Mouse (Mus musculus): Measurements from ENCODE around the gene Pkn3. TPM values are rescaled to one million over a fixed set of nuclear protein-coding genes. Genes with fewer than 3 reads are reported as not detected.
"Not testable (repeated sequence)": the region's sequence is repeated elsewhere in the genome, so short reads cannot be mapped to it uniquely, and the experiment has no call there.

The Pkn3 gene
- polyA plus RNA-seq, 1 experiment from 2014 or later, result 1.9 TPM

GRCm38 (mm10) chr2:30128789-30129188 is 51.3 kb downstream of the Pkn3 start:
- Histone ChIP-seq H3K4me2 (replicated peaks) (no peak overlapping the region), H3K36me3 (replicated peaks; ENCODE audit: control insufficient read depth, insufficient read depth) (no peaks in the 10 kb centered on the region), H3K4me3 (replicated peaks; ENCODE audit: low read length) (no peak overlapping the region), H3K4me1 (replicated peaks; ENCODE audit: control insufficient read depth, insufficient read depth, low read length) (peaks cover 6% of the 10 kb centered on the region), H3K27me3 (ENCODE audit: control insufficient read depth, insufficient read depth, low read length) (no peaks in the 10 kb centered on the region), H3K27ac (no peak overlapping the region), H3K9me3 (ENCODE audit: control insufficient read depth, low read length) (no peaks in the 10 kb centered on the region), H3K9ac (no peak overlapping the region)
- WGBS, result 31% methylated on average over 2 of the region's 2 CpGs
- no peak for ATAC-seq (ENCODE audit: low FRiP score)
- DNase-seq (ENCODE audit: low spot score), result peak; percentile 54

- 85% methylated on average over 4 of the region's 4 CpGs for WGBS
- H3K9me3 ChIP-seq (ENCODE audit: control insufficient read depth, low read length), result no peaks in the 10 kb centered on the region
- ATAC-seq (ENCODE audit: low FRiP score), result no peak
Observed at GRCm38 (mm10) chr2:30130156-30130555, 52.7 kb downstream of the Pkn3 start.

GRCm38 (mm10) chr2:30131240-30131639 is 53.8 kb downstream of the Pkn3 start:
- whole genome bisulfite sequencing, result 69% methylated on average over 5 of the region's 5 CpGs
- H3K9me3 ChIP-seq (ENCODE audit: control insufficient read depth, low read length); H3K4me2 ChIP-seq (replicated peaks); H3K27me3 ChIP-seq (ENCODE audit: control insufficient read depth, insufficient read depth, low read length); DNase-seq (ENCODE audit: low spot score); H3K27ac ChIP-seq; H3K4me3 ChIP-seq (replicated peaks; ENCODE audit: low read length); H3K9ac ChIP-seq; ATAC-seq (ENCODE audit: low FRiP score): not testable (repeated sequence)
- Histone ChIP-seq H3K36me3 (replicated peaks; ENCODE audit: control insufficient read depth, insufficient read depth) (peaks cover 12% of the 10 kb centered on the region; the same call in 1 of the 2 replicates), H3K4me1 (replicated peaks; ENCODE audit: control insufficient read depth, insufficient read depth, low read length) (peaks cover 14% of the 10 kb centered on the region; the same call in 1 of the 2 replicates)

More at GRCm38 (mm10) chr2:30130156-30130555, 52.7 kb downstream of the Pkn3 start:
- H3K9ac ChIP-seq, result no peak overlapping the region
- 0 out of 2 replicates have a peak, but pooled peaks cover under 1% of the 10 kb centered on the region for H3K36me3 ChIP-seq (replicated peaks; ENCODE audit: control insufficient read depth, insufficient read depth)
- peaks cover 11% of the 10 kb centered on the region for H3K4me1 ChIP-seq (replicated peaks; ENCODE audit: control insufficient read depth, insufficient read depth, low read length)
- H3K27me3 ChIP-seq (ENCODE audit: control insufficient read depth, insufficient read depth, low read length), result no peaks in the 10 kb centered on the region
- H3K4me3 ChIP-seq (replicated peaks; ENCODE audit: low read length), result no peak overlapping the region
- no peak for DNase-seq (ENCODE audit: low spot score)
- no peak overlapping the region for H3K27ac ChIP-seq
- H3K4me2 ChIP-seq (replicated peaks), result no peak overlapping the region

DNA sequence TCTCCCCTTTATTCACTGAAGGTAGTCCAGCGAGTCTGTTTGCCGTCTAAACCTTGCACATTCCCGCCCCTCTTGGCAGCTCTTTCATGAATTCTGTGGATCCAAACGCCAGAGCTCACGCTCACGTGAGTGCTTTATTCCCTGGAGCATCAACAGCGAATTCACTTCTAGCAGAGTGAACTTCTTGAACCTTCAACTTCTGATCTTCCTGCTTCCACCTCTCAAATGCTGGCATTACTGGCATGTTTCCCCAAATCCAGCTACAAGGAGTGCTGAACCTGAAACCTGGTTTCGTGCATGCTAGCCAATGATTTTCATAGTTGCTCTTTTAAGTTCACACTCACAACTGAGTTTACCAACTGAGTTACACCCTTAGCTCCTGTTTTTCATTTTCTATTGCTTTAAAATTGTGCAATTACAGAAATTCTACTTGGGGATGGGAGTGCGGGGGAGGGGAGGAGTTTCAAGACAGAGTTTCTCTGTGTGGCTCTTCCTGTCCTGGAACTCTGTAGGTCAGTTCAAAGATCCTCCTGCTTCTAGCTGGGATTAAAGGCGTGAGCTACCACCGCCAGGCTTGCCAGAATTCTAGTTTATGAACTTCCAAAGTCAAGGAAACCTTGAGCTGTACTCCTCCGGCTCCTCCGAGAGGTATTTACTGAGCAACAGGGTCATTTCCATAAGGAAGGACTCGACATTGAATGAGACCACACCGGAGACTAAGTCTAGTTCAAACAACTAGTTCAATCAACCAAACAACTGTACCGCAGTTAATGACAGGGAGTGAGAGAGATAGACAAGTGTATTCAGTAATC is 55.5 kb downstream of the Pkn3 start:
- Histone ChIP-seq H3K4me2 (replicated peaks) (peak overlapping the region; percentile 66), H3K4me3 (replicated peaks; ENCODE audit: low read length) (peak overlapping the region; percentile 76), H3K9ac (peak overlapping the region; percentile 82), H3K4me1 (replicated peaks; ENCODE audit: control insufficient read depth, insufficient read depth, low read length) (peaks cover 14% of the 10 kb centered on the region; the same call in 1 of the 2 replicates), H3K36me3 (replicated peaks; ENCODE audit: control insufficient read depth, insufficient read depth) (peaks cover 28% of the 10 kb centered on the region), H3K27ac (peak overlapping the region; percentile 81), H3K9me3 (ENCODE audit: control insufficient read depth, low read length) (no peaks in the 10 kb centered on the region), H3K27me3 (ENCODE audit: control insufficient read depth, insufficient read depth, low read length) (no peaks in the 10 kb centered on the region)
- no peak for DNase-seq (ENCODE audit: low spot score)
- WGBS, result 23% methylated on average over 16 of the region's 16 CpGs
- peak; percentile 15; the same call in 1 of the 2 replicates for ATAC-seq (ENCODE audit: low FRiP score)

GRCm38 (mm10) chr2:30133613-30134377 is 56.3 kb downstream of the Pkn3 start, which contains the start of gene Tbc1d13:
TSS of gene Tbc1d13 (plus strand) at chr2:30133746.
- ATAC-seq (ENCODE audit: low FRiP score), result peak; percentile 94
- peak within 1 kb of the TSS; percentile 81 for H3K27ac ChIP-seq
- no peaks in the 10 kb centered on the region for H3K9me3 ChIP-seq (ENCODE audit: control insufficient read depth, low read length)
- H3K9ac ChIP-seq, result peak within 1 kb of the TSS; percentile 82
- H3K4me2 ChIP-seq (replicated peaks), result peak within 1 kb of the TSS; percentile 66
- peaks cover 14% of the 10 kb centered on the region; the same call in 1 of the 2 replicates for H3K4me1 ChIP-seq (replicated peaks; ENCODE audit: control insufficient read depth, insufficient read depth, low read length)
- H3K36me3 ChIP-seq (replicated peaks; ENCODE audit: control insufficient read depth, insufficient read depth), result peaks cover 36% of the 10 kb centered on the region
- peak within 1 kb of the TSS; percentile 76 for H3K4me3 ChIP-seq (replicated peaks; ENCODE audit: low read length)
- peak; percentile 96 for DNase-seq (ENCODE audit: low spot score)
- no peaks in the 10 kb centered on the region for H3K27me3 ChIP-seq (ENCODE audit: control insufficient read depth, insufficient read depth, low read length)
- WGBS, result under 1% methylated on average over 44 of the region's 46 CpGs

GRCm38 (mm10) chr2:30134378-30134711 is 56.9 kb downstream of the Pkn3 start:
- H3K27ac ChIP-seq, result peak overlapping the region; percentile 81; the same call in 1 of the 2 replicates
- peak overlapping the region; percentile 66 for H3K4me2 ChIP-seq (replicated peaks)
- ATAC-seq (ENCODE audit: low FRiP score), result no peak
- H3K36me3 ChIP-seq (replicated peaks; ENCODE audit: control insufficient read depth, insufficient read depth), result peaks cover 39% of the 10 kb centered on the region
- H3K4me1 ChIP-seq (replicated peaks; ENCODE audit: control insufficient read depth, insufficient read depth, low read length), result peaks cover 14% of the 10 kb centered on the region; the same call in 1 of the 2 replicates
- H3K4me3 ChIP-seq (replicated peaks; ENCODE audit: low read length), result peak overlapping the region; percentile 76
- no peak for DNase-seq (ENCODE audit: low spot score)
- 27% methylated on average over 6 of the region's 6 CpGs for WGBS
- H3K9ac ChIP-seq, result peak overlapping the region; percentile 82
- no peaks in the 10 kb centered on the region for H3K27me3 ChIP-seq (ENCODE audit: control insufficient read depth, insufficient read depth, low read length)
- H3K9me3 ChIP-seq (ENCODE audit: control insufficient read depth, low read length), result no peaks in the 10 kb centered on the region

DNA sequence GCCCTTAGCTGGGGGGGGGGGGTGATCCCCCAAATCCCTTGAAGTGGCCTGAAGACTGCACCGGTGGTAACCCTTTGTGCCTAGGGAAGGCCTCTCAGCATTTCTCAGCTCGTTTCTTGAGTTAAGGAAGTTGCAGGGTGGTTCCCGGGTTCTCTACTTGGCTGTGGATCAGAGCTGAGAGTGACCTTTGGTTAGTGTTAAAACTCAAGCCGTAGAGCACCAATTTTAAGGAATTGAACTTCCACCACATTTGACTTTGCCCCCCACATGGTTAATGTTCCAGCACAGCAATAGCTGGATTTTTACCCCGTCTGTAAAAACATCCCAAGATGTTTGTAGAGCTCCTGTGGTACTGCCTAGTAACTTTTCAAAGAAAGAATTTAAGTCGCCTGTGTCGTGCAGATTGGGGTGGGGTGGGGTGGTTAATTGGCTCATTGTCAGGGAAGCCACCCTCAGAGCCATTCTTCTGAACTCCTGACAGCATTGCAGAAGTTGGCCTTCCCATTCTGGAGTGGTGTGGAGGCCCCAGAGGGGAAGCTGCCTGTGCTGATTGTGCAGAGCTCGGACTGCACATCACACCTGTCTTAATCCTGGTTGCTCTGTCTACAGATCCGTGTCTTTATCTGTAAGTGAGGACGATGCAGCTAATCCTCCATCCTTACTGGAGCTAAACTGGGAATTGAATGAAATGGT is 57.6 kb downstream of the Pkn3 start:
- peak overlapping the region; percentile 66 for H3K4me2 ChIP-seq (replicated peaks)
- no peak for ATAC-seq (ENCODE audit: low FRiP score)

DNA sequence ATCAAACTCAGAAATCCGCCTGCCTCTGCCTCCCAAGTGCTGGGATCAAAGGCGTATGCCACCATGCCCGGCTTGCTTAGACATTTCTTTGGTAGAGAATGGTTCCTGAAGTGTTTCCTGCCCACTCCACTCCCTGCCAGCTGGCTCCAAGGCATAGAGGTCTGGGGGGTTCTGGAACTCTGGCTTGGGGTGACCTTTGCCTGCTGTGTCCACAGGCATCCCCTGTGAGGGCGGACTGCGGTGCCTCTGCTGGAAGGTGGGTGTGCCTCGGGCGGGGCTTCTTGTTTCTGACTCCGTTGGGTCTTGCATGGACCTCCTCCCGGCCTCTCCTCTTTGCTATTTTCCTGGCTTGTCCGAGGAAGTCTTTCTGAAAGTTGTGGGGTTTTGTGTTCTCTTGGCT is 59.0 kb downstream of the Pkn3 start:
- H3K9ac ChIP-seq, result no peak overlapping the region
- H3K4me2 ChIP-seq (replicated peaks), result no peak overlapping the region
- H3K4me3 ChIP-seq (replicated peaks; ENCODE audit: low read length), result no peak overlapping the region
- peaks cover 14% of the 10 kb centered on the region; the same call in 1 of the 2 replicates for H3K4me1 ChIP-seq (replicated peaks; ENCODE audit: control insufficient read depth, insufficient read depth, low read length)
- H3K9me3 ChIP-seq (ENCODE audit: control insufficient read depth, low read length), result no peaks in the 10 kb centered on the region
- DNase-seq (ENCODE audit: low spot score) (no peak), ATAC-seq (ENCODE audit: low FRiP score) (no peak)
- no peaks in the 10 kb centered on the region for H3K27me3 ChIP-seq (ENCODE audit: control insufficient read depth, insufficient read depth, low read length)
- no peak overlapping the region for H3K27ac ChIP-seq
- H3K36me3 ChIP-seq (replicated peaks; ENCODE audit: control insufficient read depth, insufficient read depth), result peaks cover 58% of the 10 kb centered on the region
- WGBS, result 89% methylated on average over 10 of the region's 10 CpGs

More for the DNA sequence above, 57.6 kb downstream of the Pkn3 start:
- H3K27me3 ChIP-seq (ENCODE audit: control insufficient read depth, insufficient read depth, low read length), result no peaks in the 10 kb centered on the region
- H3K9me3 ChIP-seq (ENCODE audit: control insufficient read depth, low read length), result no peaks in the 10 kb centered on the region
- DNase-seq (ENCODE audit: low spot score), result no peak
- WGBS, result 49% methylated on average over 10 of the region's 10 CpGs
- H3K4me3 ChIP-seq (replicated peaks; ENCODE audit: low read length), result peak overlapping the region; percentile 76
- no peak overlapping the region for H3K27ac ChIP-seq
- H3K9ac ChIP-seq, result peak overlapping the region; percentile 82; the same call in 1 of the 2 replicates
- peaks cover 14% of the 10 kb centered on the region; the same call in 1 of the 2 replicates for H3K4me1 ChIP-seq (replicated peaks; ENCODE audit: control insufficient read depth, insufficient read depth, low read length)
- H3K36me3 ChIP-seq (replicated peaks; ENCODE audit: control insufficient read depth, insufficient read depth), result peaks cover 44% of the 10 kb centered on the region
